Mouse (Mus musculus) hindbrain, embryonic 10.5 days (tissue): ENCODE results near the gene Gng8. TPM values are rescaled to one million over a fixed set of nuclear protein-coding genes. Genes with fewer than 3 reads are reported as not detected.

Experiments
- DNase-seq: peaks from one replicate; pipeline ENCODE4 v3.0.0-alpha.2; 2017; ENCODE audit warnings: low spot score
- H3K27ac ChIP-seq: fragments of 300-500 bp; sonication (generic); 2 replicates; pipeline ENCODE4 v1.5.1; 2016; ENCODE audit warnings: mild to moderate bottlenecking, moderate library complexity
- H3K27me3 ChIP-seq: fragments of 300-500 bp; sonication (generic); 2 replicates; pipeline ENCODE4 v1.6.1; 2016; ENCODE audit warnings: mild to moderate bottlenecking; ENCODE audit not compliant: poor library complexity, insufficient read depth, severe bottlenecking
- H3K36me3 ChIP-seq: fragments of 300-500 bp; sonication (generic); 2 replicates; pipeline ENCODE4 v1.6.1; 2016; ENCODE audit warnings: mild to moderate bottlenecking, moderate library complexity
- H3K4me1 ChIP-seq: fragments of 300-500 bp; sonication (generic); replicated peaks from 2 replicates; pipeline ENCODE4 v1.6.1; 2016; ENCODE audit warnings: mild to moderate bottlenecking
- H3K4me3 ChIP-seq: fragments of 300-500 bp; sonication (generic); 2 replicates; pipeline ENCODE4 v1.5.1; 2016; ENCODE audit warnings: mild to moderate bottlenecking, moderate library complexity
- H3K9me3 ChIP-seq: fragments of 300-500 bp; sonication (generic); 2 replicates; pipeline ENCODE4 v1.6.1; 2016; ENCODE audit warnings: mild to moderate bottlenecking, moderate library complexity
- whole genome bisulfite sequencing: fragments of 180-500 bp; shearing (Covaris S2); methylation state at CpG from one replicate; pipeline ENCODE4 v1.1.7; 2016; 5-methylcytosine and 5-hydroxymethylcytosine counted together
- polyA plus RNA-seq: library from polyadenylated mRNA; unstranded; fragments of >200 nt; fragmentation: Nextera tagmentation; extraction: Ambion mirVana; gene quantifications from 2 replicates; pipeline ENCODE4 v1.2.1, GENCODE M21; 2016

Gng8 gene
- polyA plus RNA-seq, 1 experiment from 2014 or later, result 9.0 TPM

DNA sequence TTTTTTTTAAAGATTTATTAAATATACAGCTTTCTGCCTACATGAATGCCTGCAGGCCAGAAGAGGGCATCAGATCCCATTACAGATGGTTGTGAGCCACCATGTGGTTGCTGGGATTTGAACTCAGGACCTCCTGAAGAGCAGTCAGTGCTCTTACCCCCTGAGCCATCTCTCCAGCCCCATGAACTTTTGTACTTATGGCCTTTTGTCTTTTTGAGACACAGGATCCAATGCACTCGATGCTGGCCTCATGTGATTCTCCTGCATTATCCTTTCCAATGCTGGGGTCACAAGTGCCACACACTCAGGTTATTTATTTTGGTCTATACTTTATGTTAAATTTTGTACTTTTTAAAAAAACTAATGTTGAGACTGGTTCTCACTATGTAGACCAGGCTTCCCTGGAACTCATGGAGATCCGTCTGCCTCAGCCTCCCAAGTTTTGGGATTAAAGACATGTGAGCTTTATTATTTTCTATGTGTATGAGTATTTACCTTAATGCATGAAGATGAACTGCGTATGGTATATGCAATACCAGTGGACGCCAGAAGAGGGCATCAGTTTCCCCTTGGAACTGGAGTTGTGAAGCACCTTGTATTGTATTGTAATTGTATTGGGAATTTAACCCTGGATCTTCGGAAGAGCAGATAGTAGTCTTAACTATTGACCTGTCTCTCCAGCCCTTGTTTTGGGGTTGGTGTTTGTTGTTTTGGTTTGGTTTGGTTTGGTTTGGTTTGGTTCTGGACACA, 31.5 kb upstream of the Gng8 start:
- WGBS, result 34% methylated on average over 5 of the region's 5 CpGs
- H3K9me3 ChIP-seq, result no peaks in the 10 kb centered on the region; the same call in 1 of the 2 replicates
- H3K36me3 ChIP-seq, result peaks cover 80% of the 10 kb centered on the region
- H3K27ac ChIP-seq, result no peak overlapping the region
- no peak overlapping the region for H3K4me3 ChIP-seq
- H3K4me1 ChIP-seq, result no peaks in the 10 kb centered on the region
- peak; percentile 63 for DNase-seq
- no peaks in the 10 kb centered on the region for H3K27me3 ChIP-seq

GRCm38 (mm10) chr7:16867488-16867887, 24.1 kb upstream of the Gng8 start:
- Histone ChIP-seq H3K4me1 (peaks cover 11% of the 10 kb centered on the region), H3K36me3 (peaks cover 61% of the 10 kb centered on the region), H3K4me3 (no peak overlapping the region), H3K9me3 (no peaks in the 10 kb centered on the region; the same call in 1 of the 2 replicates), H3K27me3 (no peaks in the 10 kb centered on the region), H3K27ac (no peak overlapping the region)
- WGBS, result 90% methylated on average over 3 of the region's 3 CpGs
- no peak for DNase-seq

- Histone ChIP-seq H3K27me3 (no peaks in the 10 kb centered on the region), H3K4me3 (peak overlapping the region; percentile 42), H3K27ac (peak overlapping the region; percentile 71), H3K4me1 (peaks cover 14% of the 10 kb centered on the region), H3K9me3 (no peaks in the 10 kb centered on the region; the same call in 1 of the 2 replicates), H3K36me3 (peaks cover 41% of the 10 kb centered on the region)
- peak; percentile 73 for DNase-seq
- WGBS, result 16% methylated on average over 16 of the region's 16 CpGs
Measured at GRCm38 (mm10) chr7:16869497-16869896, 22.1 kb upstream of the Gng8 start.

DNA sequence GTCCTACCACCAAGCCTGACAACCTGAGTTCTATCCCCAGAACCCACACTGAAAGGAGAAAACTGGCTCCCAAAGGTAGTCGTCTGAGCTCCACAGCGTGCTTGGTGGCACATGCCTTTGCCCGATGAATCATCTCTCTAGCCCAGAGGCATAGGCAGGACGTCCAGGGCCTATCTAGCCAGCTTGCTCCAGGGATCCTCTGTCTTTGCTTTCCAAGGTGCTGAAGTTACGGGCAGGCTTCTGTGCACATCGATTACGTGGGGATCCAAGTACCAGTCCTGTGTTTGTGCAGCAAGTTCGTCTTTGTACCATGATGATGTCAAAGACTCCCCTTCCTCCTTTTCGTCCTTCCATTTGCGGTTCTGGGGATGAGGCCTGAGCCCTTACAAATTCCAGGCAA, 20.0 kb upstream of the Gng8 start:
- Histone ChIP-seq H3K27me3 (no peaks in the 10 kb centered on the region), H3K4me3 (no peak overlapping the region), H3K4me1 (peaks cover 30% of the 10 kb centered on the region), H3K27ac (no peak overlapping the region), H3K36me3 (peaks cover 22% of the 10 kb centered on the region), H3K9me3 (no peaks in the 10 kb centered on the region)
- DNase-seq, result no peak
- WGBS, result 84% methylated on average over 10 of the region's 10 CpGs

DNA sequence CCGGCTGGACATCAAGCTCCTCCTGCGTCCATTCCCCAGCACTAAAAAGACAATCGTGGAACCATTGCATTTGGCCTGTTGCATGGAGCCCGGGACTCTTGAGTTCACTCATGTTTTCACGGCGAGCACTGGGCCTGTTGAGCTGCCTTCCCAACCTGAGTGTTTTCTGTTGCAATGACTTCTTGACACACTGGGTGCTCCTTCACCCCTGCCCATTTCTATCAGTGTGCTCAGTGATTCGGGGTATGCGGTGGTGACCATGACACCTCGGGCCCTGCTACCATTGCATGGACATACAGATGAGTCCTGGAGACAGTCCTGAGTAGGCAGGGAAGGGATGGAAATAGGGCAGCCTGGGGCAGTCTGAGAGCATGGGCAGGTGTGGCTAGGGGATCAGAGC, 19.1 kb upstream of the Gng8 start:
- Histone ChIP-seq H3K4me3 (no peak overlapping the region), H3K36me3 (peaks cover 14% of the 10 kb centered on the region), H3K4me1 (peaks cover 38% of the 10 kb centered on the region), H3K27me3 (no peaks in the 10 kb centered on the region), H3K9me3 (no peaks in the 10 kb centered on the region), H3K27ac (no peak overlapping the region)
- DNase-seq, result no peak
- 94% methylated on average over 9 of the region's 9 CpGs for WGBS

- 94% methylated on average over 4 of the region's 4 CpGs for WGBS
- H3K27me3 ChIP-seq, result no peaks in the 10 kb centered on the region
- no peaks in the 10 kb centered on the region for H3K9me3 ChIP-seq
- peaks cover 20% of the 10 kb centered on the region for H3K36me3 ChIP-seq
- no peak for DNase-seq
- H3K27ac ChIP-seq, result no peak overlapping the region
- H3K4me3 ChIP-seq, result no peak overlapping the region
- peaks cover 44% of the 10 kb centered on the region for H3K4me1 ChIP-seq
Measured at GRCm38 (mm10) chr7:16873392-16873791, 18.2 kb upstream of the Gng8 start.

- Histone ChIP-seq H3K4me3 (peak overlapping the region; percentile 82), H3K27me3 (no peaks in the 10 kb centered on the region), H3K4me1 (peaks cover 50% of the 10 kb centered on the region), H3K27ac (peak overlapping the region; percentile 93), H3K9me3 (no peaks in the 10 kb centered on the region), H3K36me3 (peaks cover 28% of the 10 kb centered on the region)
- WGBS, result 5% methylated on average over 17 of the region's 17 CpGs
- peak; percentile 83 for DNase-seq
Measured at GRCm38 (mm10) chr7:16874190-16874589, 17.4 kb upstream of the Gng8 start.

- Histone ChIP-seq H3K36me3 (peaks cover 29% of the 10 kb centered on the region), H3K4me1 (peaks cover 50% of the 10 kb centered on the region), H3K27me3 (no peaks in the 10 kb centered on the region), H3K9me3 (no peaks in the 10 kb centered on the region), H3K4me3 (peak overlapping the region; percentile 82), H3K27ac (peak overlapping the region; percentile 93)
- under 1% methylated on average over 33 of the region's 33 CpGs for WGBS
- DNase-seq, result peak; percentile 100
Measured at GRCm38 (mm10) chr7:16874756-16875309, 16.8 kb upstream of the Gng8 start.

GRCm38 (mm10) chr7:16875310-16875325, 16.5 kb upstream of the Gng8 start, which contains the start of gene Dact3:
Dact3 (plus strand) TSS chr7:16875317.
- peaks cover 29% of the 10 kb centered on the region for H3K36me3 ChIP-seq
- peak within 1 kb of the TSS; percentile 82 for H3K4me3 ChIP-seq
- H3K27ac ChIP-seq, result peak within 1 kb of the TSS; percentile 93
- DNase-seq, result no peak
- H3K4me1 ChIP-seq, result peaks cover 50% of the 10 kb centered on the region
- H3K27me3 ChIP-seq, result no peaks in the 10 kb centered on the region
- H3K9me3 ChIP-seq, result no peaks in the 10 kb centered on the region
- WGBS, result 0% methylated on average over 1 of the region's 1 CpGs

- Histone ChIP-seq H3K36me3 (peaks cover 29% of the 10 kb centered on the region), H3K4me1 (peaks cover 52% of the 10 kb centered on the region), H3K9me3 (no peaks in the 10 kb centered on the region), H3K27ac (peak overlapping the region; percentile 93), H3K4me3 (peak overlapping the region; percentile 82), H3K27me3 (no peaks in the 10 kb centered on the region)
- WGBS, result under 1% methylated on average over 41 of the region's 42 CpGs
- DNase-seq, result no peak
Measured at GRCm38 (mm10) chr7:16875326-16875725, 16.3 kb upstream of the Gng8 start.

DNA sequence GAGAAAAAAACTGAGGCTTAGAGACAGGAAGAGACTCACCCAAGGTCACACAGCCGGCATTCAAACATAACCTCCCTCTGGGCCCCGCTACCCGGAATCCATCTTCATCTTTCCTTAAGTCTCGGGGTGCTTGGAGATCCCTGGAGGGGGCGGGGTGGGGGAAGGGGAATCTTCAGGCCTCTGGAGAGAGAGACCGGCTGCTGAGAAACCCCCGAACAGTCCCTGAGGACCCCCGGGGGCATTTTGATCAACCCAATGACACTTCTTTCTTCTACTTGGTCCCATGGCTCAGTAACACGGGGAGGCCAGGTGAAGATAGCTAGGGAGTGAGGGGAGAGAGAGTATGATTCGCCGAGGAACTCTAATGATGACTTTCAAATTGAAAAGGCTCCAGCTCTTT, 15.6 kb upstream of the Gng8 start:
- Histone ChIP-seq H3K36me3 (peaks cover 28% of the 10 kb centered on the region), H3K9me3 (no peaks in the 10 kb centered on the region), H3K4me1 (peaks cover 58% of the 10 kb centered on the region), H3K4me3 (peak overlapping the region; percentile 82), H3K27ac (peak overlapping the region; percentile 93), H3K27me3 (no peaks in the 10 kb centered on the region)
- 7% methylated on average over 11 of the region's 11 CpGs for WGBS
- peak; percentile 22 for DNase-seq

DNA sequence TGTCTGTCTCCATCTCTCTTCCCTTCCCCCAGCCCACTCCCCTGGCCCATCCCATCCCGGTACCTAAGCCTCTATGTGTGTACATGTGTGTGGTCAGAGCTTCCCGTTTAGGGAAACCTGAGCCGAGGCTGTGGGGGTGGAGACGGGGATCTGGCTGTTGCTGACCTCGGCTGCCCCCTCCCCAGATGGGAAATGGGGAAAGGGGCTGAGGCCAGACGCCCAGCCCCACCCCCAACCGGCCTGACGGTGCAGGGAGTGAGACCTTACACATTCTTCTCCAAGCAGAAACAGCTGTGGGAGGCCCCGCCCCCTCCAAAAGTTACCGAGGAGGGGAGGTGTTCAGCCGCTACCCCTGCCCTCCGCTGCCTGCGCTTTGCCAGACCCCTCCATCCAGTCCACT, 15.0 kb upstream of the Gng8 start:
- DNase-seq, result peak; percentile 91
- H3K27me3 ChIP-seq, result no peaks in the 10 kb centered on the region
- 1% methylated on average over 13 of the region's 13 CpGs for WGBS
- H3K4me3 ChIP-seq, result peak overlapping the region; percentile 82
- H3K9me3 ChIP-seq, result no peaks in the 10 kb centered on the region
- peaks cover 64% of the 10 kb centered on the region for H3K4me1 ChIP-seq
- H3K27ac ChIP-seq, result peak overlapping the region; percentile 93
- peaks cover 27% of the 10 kb centered on the region for H3K36me3 ChIP-seq

DNA sequence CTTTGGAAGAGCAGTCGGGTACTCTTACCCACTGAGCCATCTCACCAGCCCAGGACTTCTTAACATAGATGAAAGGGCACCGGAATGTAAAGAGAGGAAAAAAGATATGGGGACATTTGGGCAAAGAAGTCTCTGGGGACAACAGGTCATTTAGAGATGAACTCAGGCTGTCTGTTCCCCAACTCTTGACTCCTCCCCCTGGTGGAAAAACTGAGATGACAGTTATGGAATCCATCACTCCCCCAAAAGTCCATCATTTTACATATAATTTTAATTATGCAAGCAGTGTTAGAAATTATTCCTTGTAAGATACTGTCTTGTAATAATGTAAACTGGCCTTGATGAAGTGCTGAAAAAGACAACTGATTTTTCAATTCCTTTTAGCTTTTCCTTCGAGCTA, 13.9 kb upstream of the Gng8 start:
- WGBS, result 80% methylated on average over 3 of the region's 3 CpGs
- peaks cover 64% of the 10 kb centered on the region for H3K4me1 ChIP-seq
- no peak for DNase-seq
- no peak overlapping the region for H3K27ac ChIP-seq
- H3K27me3 ChIP-seq, result peaks cover 10% of the 10 kb centered on the region
- no peak overlapping the region for H3K4me3 ChIP-seq
- H3K36me3 ChIP-seq, result peaks cover 34% of the 10 kb centered on the region
- H3K9me3 ChIP-seq, result peaks cover 6% of the 10 kb centered on the region; the same call in 1 of the 2 replicates
